Mouse (Mus musculus): ENCODE measurements around the gene Abi3. TPM values are rescaled to one million over a fixed set of nuclear protein-coding genes. Genes with fewer than 3 reads are reported as not detected.

The Abi3 gene
- total RNA-seq, 2 experiments from 2014 or later = 3.3 to 4.9 TPM

DNA sequence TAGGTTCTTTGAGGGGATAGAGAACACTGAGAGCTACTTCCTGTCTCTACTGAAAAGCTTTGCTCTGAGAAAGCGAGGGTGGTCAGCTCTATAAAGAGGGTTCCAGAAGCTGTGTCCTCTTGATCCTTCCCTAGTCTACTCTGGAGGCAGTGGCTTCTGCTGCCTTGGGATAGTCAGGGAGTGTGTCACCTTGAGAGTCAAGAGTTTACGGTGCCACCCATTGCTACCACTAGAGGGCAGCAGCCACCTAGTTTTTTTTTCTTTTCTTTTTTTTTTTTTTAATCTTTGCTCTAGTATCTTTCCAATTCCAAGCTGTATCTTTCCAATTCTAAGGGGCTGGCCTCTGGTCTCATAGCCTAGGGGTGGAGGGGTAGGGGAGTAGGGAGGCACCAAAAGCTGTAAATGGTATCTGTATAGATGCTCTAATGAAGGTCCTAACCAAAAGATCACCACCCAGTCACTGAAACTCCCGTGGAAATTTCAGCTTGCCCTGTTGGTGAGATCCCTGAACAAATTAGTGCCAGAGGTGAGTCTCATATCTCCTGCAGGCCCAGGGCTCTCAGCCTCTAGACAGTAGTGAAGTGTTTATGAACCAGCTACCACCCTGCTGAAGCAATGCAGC is 14.7 kb downstream of the Abi3 start:
- intact Hi-C loops (cut with DNase I; ENCODE audit: low total_unique reads) = loop anchor here (2.0 to 5.0 kb wide), 2 partner anchors 25 to 55 kb away; no protein-coding TSS in a partner anchor
- DNase-seq = peak; percentile 62

DNA sequence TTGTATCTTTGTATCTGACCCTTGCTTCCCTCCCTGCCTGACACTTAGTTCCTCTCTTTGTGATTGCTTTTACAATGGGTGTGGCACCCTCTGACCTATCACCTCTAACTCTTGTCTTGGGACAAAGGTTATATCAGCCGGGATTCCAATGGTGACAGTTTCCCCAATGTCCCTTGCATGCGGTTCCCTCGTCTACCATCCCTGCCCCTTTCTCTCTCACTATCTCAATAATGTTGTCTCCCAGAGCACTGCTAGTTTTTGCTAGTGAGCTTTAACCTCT is 15.2 kb downstream of the Abi3 start:
- intact Hi-C loops (cut with DNase I; ENCODE audit: low total_unique reads) = loop anchor here (5.0 kb wide), 1 partner anchor 55 kb away; no protein-coding TSS in a partner anchor
- DNase-seq = no peak

DNA sequence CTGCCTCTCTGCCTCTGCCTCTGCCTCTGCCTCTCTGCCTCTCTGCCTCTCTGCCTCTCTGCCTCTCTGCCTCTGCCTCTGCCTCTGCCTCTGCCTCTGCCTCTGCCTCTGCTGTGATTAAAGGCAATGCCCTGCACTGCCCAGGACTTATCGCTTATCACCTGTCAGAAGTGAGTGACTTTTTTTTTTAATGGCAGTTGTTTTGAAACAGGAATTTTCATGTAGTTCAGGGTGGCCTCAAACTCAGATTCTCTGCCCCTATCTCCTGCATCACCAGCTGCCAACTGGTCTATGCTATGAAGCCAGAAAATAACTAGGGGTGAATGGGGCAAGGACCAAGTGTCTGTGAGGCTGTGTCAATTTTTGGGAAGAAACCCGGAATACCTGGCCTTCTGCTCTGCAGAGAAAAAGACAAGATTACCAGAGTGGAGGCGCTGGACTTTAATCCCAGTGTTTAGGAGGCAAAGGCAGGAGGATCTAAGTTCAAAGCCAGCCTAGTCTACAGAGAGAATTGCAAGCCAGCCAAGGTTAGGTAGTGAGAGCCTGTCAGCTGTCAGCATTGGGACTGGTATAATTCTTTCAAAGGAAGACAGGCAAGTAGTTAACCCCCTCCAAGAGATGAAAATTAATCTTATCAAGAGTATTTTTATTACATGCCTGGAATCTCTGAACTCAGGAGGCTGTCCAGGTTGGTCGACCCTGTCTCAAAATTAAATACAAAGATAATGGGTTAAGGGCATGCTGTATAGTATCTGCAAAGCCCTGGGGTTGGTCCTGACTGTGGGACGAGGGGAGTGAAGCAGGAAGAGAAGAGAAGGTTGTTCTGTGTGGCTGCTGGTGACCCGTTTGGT is 15.7 kb downstream of the Abi3 start:
- intact Hi-C loops (cut with DNase I; ENCODE audit: low total_unique reads) = loop anchor here (5.0 kb wide), 1 partner anchor 54 kb away; no protein-coding TSS in a partner anchor
- no peak for DNase-seq

DNA sequence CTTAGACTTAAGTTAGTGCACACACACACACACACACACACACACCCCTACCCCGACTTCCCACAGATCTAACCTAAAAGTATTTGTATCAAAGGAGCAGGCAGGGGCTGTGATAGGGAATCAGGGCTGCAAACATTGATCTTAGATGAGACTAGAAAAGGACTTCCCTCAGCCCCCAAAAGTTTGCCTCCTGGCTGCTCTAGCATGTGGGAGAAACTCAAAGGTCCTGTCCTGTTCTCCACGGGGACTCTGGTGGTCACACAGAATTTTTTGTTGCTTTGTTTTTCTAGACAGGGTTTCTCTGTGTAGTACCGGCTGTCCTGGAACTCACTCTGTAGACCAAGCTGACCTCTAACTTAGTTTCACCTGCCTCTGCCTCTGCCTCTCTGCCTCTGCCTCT is 16.7 kb downstream of the Abi3 start:
- DNase-seq = no peak
- intact Hi-C loops (cut with DNase I; ENCODE audit: low total_unique reads) = loop anchor here (5.0 kb wide), 1 partner anchor 53 kb away; no protein-coding TSS in a partner anchor

DNA sequence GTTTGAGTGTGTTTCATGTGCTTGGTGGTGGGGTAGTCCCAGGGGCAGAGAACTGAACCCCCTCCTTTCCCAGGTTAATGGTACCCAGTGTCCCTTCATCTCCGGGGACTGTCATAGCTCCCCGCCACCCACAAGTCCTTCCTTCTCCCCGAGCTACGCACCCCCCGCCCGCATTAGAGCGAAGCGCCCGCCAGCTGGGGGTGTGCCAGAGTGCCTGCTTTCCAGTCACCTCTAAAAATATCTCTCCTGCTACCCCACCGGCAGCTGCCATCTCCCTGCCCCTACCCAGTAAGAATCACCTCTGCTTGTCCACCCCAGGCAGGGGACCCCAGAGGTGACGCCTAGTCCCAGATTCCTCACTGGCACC is 17.4 kb downstream of the Abi3 start:
- intact Hi-C loops (cut with DNase I; ENCODE audit: low total_unique reads) = loop anchor here (5.0 kb wide), 1 partner anchor 53 kb away; no protein-coding TSS in a partner anchor
- peak; percentile 85 for DNase-seq

DNA sequence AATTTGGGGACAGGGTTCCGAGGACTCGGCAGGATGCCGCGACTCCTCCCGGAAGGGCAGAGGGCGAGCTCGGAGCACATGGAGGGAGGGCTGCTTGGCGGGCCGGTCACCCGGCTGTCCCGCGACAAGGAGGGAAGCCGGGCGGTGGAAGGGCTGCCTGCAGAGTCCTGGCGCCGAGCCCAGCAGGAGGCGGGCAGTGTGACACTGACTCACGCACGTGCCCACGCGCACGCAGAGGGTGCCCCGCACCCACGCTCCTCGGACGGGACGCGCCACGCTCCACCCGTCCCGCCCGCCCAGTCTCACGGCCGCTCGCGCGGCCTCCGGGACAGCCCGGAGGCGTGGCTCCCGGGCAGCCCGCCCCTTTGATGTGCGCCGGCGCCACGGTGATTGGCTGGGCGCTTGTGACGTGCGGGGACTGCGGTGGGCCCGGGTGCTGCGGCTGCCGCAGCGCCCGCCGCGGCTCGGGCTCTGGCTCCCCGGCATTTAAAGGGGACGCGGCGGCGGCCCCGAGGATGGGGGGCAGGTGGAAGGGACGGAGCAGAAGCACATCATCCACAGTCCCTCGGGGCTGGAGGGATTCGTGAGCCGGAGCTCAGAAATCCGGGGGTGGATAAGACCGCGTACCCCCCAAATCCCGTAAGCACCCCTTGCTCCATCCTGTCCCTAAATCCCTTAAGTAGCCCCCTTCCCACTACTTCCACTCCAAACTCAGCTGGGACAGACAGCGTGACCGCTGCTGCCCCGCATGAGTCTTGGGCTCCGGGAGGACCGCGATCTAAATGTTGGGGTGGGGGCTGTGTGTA is 18.0 kb downstream of the Abi3 start, which contains the start of gene Phospho1:
Phospho1 (plus strand) TSS at position 429 of the 806 bp plus-strand sequence.
- intact Hi-C loops (cut with DNase I; ENCODE audit: low total_unique reads) = no loop called here
- peak; percentile 94 for DNase-seq

DNA sequence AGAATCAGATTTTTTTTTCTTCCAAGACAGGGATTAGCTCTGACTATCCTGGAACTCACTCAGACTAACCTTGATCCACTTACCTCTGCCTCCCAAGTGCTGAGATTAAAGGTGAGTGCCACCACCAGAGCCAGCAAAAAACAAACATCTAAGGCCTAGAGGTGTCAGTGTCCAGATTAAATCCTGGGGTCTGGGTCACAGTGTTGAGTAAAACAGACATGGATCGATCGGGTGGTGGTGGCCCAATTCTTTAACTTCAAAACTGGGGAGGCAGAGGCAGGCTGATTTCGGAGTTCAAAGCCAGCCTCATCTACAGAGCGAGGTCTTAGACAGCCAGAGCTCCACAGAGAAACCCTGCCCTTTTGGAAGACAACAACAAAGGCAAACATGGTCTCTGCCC is 19.8 kb downstream of the Abi3 start:
- intact Hi-C loops (cut with DNase I; ENCODE audit: low total_unique reads) = no loop called here
- no peak for DNase-seq

DNA sequence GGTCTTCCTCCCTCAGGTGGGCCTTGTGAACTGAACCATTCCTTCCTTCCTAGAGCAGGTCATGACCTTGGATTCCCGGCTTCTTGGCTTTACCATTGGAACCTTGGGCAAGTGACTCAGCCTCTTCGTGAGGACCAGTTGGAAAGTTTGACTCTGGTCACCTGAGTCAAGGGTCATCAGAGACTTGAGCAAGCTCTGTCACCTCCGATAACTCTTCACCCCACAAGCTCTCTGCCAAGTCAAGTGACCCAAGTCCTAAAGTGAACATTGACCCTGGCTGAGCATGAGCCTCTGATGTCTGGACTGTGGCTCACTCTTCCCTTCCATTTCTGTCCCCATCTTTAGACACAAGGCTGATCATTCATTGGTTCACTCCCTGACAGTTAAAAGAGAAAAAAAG is 20.8 kb downstream of the Abi3 start:
- no peak for DNase-seq
- intact Hi-C loops (cut with DNase I; ENCODE audit: low total_unique reads) = no loop called here

DNA sequence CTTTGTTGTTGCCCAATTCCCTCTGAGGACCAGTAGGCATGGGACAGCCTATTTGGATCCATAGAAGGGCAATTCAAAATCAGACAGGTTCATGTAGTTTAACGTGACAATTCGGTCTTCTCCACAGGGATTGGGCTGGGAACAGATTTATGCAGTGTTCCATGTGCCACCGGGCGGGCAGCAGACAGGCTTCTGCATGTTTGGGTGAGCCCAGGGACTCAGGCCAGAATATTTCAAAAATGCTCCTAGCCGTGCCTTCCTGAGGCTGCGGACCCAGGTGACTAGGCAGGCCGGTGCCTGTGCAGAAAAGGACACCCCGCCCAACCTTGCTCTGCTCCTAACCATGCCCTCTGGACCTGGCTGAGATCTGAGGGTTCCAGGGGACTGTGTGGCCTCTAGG is 23.1 kb downstream of the Abi3 start:
- intact Hi-C loops (cut with DNase I; ENCODE audit: low total_unique reads) = no loop called here
- no peak for DNase-seq

DNA sequence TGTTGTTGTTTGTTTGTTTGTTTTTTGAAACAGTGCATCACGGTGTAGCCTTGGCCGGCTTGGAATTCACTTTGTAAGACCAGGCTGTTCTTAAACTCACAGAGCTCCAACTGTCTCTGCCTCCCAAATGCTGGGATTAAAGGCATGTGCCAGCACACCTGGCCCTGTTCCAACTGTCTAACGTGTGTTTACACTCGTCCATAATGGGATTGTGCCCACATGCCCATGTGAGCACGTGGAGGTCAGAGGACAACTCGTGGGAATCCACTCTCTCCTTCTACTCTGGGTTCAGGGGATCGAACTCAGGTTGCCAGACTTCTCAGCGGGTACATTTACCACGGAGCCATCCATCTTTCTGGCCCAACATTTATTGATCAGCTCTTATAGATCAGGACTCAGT is 26.9 kb downstream of the Abi3 start:
- intact Hi-C loops (cut with DNase I; ENCODE audit: low total_unique reads) = no loop called here
- DNase-seq = no peak

DNA sequence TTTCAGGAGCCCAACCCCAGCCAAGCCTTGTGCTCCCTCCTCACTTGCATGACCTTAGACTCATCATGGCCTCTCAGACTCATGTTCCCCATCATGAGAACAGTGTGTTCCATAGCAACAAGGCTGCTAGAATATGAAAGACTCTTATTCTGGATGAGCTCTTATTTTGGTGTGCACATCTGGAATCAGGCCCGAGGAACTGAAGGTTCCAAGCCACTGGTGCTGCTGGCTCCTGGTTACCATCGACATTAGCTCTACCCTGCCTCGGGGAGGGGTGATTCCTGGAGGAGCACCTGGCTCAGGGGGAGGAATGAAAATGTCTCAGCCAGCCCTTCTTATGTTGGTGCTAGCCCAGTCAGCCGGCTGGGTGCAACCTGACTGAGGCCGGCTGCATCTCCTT is 27.4 kb downstream of the Abi3 start:
- intact Hi-C loops (cut with DNase I; ENCODE audit: low total_unique reads) = no loop called here
- no peak for DNase-seq

DNA sequence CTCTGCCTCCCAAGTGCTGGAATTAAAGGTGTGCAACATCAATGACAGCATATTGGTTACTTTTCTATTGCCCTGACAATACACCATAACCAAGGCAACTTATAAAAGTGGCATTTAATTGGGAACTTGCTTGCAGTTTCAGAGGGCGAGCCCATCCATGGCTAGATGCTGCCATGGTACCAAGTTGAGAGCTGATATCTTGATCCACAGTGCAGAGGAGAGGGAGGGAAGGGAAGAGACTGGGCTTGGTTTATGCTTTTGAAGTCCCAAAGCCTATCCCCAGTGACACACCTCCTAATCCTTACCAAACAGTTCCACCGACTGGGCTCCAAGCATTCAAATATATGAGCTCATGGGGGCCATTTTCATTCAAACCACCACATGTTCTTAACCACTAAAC is 28.2 kb downstream of the Abi3 start:
- intact Hi-C loops (cut with DNase I; ENCODE audit: low total_unique reads) = no loop called here
- no peak for DNase-seq

DNA sequence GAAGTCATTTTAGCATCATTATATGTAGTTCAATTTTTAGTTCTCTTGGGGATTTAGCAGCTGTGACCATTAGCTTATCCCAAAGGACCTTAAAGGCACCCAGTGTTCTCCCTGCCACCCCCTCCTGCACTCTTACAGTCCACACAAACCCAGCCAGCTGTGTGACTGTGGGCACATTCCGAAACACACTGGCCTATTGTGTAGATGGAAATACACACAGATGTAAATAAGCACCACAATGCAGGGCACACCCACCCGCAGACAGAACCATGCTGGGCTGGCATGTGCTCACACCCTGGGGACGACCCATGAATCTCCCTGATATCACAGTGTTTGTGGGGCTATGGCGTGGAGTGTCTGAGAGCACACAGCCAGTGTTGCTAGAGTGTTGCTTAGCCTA is 30.1 kb downstream of the Abi3 start:
- intact Hi-C loops (cut with DNase I; ENCODE audit: low total_unique reads) = no loop called here
- no peak for DNase-seq

DNA sequence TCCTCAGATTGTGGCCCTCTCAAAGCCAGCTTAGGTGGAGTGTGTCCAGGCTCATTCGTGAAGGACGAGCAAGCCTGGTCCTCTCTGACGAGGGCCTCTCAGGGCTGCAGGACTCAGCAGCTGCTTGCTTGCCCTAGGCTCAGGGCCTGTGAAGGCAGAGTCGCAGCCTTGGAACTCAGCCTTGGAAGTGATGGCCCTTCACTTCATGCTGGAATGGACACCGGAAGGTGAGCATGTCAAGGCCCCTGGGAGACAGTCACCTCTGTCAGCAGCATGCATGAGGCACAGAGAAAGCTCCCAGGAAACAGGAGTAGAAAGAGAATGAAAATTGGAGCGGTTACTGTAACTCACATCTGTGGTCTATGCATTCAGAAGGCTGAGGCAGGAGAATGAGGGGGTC is 30.5 kb downstream of the Abi3 start:
- no peak for DNase-seq

DNA sequence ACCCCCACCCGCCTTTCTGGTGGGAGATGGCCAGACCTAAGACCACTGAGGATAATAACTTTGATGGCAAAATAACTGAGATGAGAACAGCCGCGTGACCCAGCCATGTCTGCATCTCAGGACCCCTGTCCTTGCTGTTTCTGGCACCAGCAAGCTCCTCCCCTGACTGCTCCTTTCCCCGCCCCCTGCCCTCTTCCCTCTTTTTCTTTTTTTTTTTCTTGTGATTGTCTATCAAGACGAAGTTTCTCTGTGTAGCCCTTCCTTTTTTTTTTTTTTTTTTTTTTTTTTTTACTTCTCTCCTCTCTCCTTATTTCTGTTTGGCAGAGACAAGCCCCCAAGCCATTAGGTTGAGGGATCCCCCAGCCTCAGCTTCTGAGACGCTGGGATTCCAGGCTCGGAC is 31.4 kb downstream of the Abi3 start:
- intact Hi-C loops (cut with DNase I; ENCODE audit: low total_unique reads) = no loop called here
- DNase-seq = no peak

More for the DNA sequence above, 30.5 kb downstream of the Abi3 start:
- intact Hi-C loops (cut with DNase I; ENCODE audit: low total_unique reads) = no loop called here

DNA sequence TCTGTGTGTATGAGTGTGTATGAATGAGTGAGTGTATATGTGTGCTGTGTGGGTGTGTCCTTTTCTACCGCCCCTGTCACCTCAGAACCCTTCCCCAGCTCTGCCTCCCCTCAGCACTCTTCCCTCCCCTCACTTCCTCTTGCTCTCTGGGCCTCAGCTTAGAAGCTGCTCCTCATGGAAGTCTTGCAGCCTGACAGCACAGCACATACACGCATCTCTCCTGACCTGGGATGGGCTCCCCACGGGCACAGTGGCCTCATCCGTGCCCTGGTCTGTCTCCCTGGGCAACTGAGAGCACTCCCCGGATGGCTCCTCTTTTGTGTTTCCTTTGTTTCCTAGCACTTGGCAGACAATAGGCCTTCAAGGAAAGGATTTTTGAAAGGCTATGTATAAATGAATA is 32.7 kb downstream of the Abi3 start:
- intact Hi-C loops (cut with DNase I; ENCODE audit: low total_unique reads) = no loop called here

DNA sequence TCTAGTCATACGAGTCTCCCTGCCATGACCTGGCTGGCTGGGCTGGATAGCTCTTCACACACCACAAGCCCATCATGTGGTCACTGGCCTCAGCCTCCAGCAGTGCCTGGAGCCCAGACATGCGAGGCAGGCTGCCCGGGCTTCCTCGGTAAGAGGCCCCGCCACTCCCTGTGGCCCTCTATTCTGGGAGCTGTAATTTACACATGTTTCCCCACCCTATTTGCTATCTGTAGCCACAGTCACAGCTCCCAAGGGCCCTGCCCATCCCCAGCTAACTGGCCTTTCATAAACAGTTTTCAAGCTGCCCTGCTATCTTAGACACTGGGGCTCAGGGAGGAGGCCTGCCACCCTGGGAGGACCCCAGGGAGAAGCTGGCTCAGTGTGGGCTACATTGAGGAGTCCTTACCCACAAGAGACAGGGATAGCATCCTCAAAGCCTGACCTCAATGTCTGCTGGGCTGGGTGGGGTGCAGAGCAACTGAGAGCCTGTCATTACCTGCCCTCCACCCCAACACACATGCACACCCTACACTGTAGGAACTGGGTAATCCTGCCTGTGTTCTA is 33.7 kb downstream of the Abi3 start:
- intact Hi-C loops (cut with DNase I; ENCODE audit: low total_unique reads) = no loop called here
- DNase-seq = peak; percentile 59

More for the DNA sequence above, 32.7 kb downstream of the Abi3 start:
- DNase-seq = no peak

DNA sequence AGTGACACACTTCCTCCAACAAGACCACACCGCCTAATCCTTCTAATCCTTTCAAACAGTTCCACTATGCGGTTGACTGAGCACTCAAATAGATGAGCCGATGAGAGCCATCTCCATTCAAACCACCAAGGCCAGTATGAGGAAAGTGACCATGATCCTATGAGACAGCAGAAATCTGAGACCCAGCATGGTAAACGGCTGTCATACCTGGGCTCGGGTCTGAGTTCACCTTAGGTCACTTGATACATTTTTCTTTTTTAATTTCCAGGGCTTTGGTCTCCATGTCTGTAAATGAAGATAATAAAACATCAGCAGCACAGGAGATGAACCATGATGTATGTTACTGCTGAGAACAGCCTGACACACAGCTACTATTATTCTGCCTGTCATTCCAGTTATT is 34.4 kb downstream of the Abi3 start:
- no peak for DNase-seq
- intact Hi-C loops (cut with DNase I; ENCODE audit: low total_unique reads) = no loop called here

DNA sequence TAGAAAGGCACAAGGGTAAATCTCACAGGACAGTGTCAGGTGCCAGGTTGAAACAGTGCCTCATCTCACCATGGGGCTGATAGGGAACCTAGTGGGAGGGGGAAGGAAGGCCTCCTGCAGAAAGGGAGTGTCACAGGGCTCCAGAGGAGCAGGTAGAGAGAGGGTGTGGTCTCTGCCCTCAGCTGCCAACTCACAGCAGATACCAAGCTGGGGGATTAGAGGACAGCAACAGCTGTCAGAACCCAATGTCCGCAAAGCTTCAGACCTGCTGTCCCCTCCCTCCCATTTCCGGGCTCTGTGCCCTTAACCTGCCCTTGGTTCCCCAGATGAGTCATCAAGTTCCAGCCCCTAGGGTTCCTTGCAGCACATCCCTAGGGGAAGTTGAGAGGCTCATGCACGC is 36.7 kb downstream of the Abi3 start:
- intact Hi-C loops (cut with DNase I; ENCODE audit: low total_unique reads) = no loop called here
- no peak for DNase-seq

DNA sequence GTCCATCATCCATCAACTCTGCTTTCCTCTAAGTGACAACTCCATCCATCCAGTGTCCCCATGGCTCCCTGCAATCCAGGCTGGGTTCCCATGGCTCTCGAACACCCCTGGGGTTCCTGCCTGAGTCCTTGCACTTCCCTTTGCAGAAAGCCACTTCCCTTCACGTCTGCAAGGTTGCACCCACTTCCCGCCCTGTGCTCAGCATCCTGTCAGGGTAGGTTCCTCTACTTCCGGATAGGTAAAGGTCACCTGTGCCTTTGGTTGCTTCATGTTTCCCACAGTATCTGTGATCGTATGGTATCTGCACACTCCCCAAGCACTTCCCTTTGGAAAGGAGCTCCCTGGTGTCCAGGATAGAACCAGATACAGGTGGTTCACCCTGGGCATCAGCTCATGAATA is 37.3 kb downstream of the Abi3 start:
- DNase-seq = no peak
- intact Hi-C loops (cut with DNase I; ENCODE audit: low total_unique reads) = no loop called here
